Mouse (Mus musculus): ENCODE data around the gene Jmjd4. TPM values are rescaled to one million over a fixed set of nuclear protein-coding genes. Genes with fewer than 3 reads are reported as not detected.
A peak's percentile ranks its signal among the peaks of the same experiment; 100 is the strongest.

Gene Jmjd4
- 11.2 and 12.6 TPM in 2 replicates for polyA plus RNA-seq (2014; fragmentation: Nextera tagmentation; extraction: Ambion mirVana)

- no peaks in the 10 kb centered on the region for H3K9me3 ChIP-seq (ENCODE audit: control insufficient read depth, low read depth, low read length)
- no peaks in the 10 kb centered on the region for H3K27me3 ChIP-seq (ENCODE audit: control insufficient read depth, insufficient read depth, low read length)
- peaks cover 5% of the 10 kb centered on the region for H3K4me1 ChIP-seq (ENCODE audit: control insufficient read depth, insufficient read depth, low read length)
- peak within 1 kb of the TSS; percentile 64 for H3K9ac ChIP-seq (replicated peaks; ENCODE audit: low read depth, low read length)
- peak within 1 kb of the TSS; percentile 89 for H3K4me3 ChIP-seq (ENCODE audit: low read depth, low read length)
- peak within 1 kb of the TSS; percentile 63 for H3K27ac ChIP-seq (ENCODE audit: low read length)
- peak within 1 kb of the TSS; percentile 90 for H3K4me2 ChIP-seq (replicated peaks; ENCODE audit: low read depth, low read length)
- peak; percentile 90 for ATAC-seq (ENCODE audit: insufficient number of reproducible peaks, insufficient read depth, low FRiP score, low read depth)
- H3K36me3 ChIP-seq (ENCODE audit: control insufficient read depth, insufficient read depth, low read length): peaks cover 16% of the 10 kb centered on the region
- 1% methylated on average over 38 of the region's 40 CpGs for WGBS
These were observed at the start of gene Jmjd4 for GRCm38 (mm10) chr11:59449741-59450229. Gene Jmjd4, plus strand, starts transcription at chr11:59450045.

- no peaks in the 10 kb centered on the region for H3K27me3 ChIP-seq (ENCODE audit: control insufficient read depth, insufficient read depth, low read length)
- H3K4me3 ChIP-seq (ENCODE audit: low read depth, low read length): no peak overlapping the region
- no peak overlapping the region for H3K9ac ChIP-seq (replicated peaks; ENCODE audit: low read depth, low read length)
- no peak overlapping the region for H3K27ac ChIP-seq (ENCODE audit: low read length)
- ATAC-seq (ENCODE audit: insufficient number of reproducible peaks, insufficient read depth, low FRiP score, low read depth): no peak
- H3K4me2 ChIP-seq (replicated peaks; ENCODE audit: low read depth, low read length): no peak overlapping the region
- H3K9me3 ChIP-seq (ENCODE audit: control insufficient read depth, low read depth, low read length): no peaks in the 10 kb centered on the region
- whole genome bisulfite sequencing: 72% methylated on average over 2 of the region's 2 CpGs
- H3K4me1 ChIP-seq (ENCODE audit: control insufficient read depth, insufficient read depth, low read length): peaks cover 5% of the 10 kb centered on the region; the same call in 1 of the 2 replicates
- H3K36me3 ChIP-seq (ENCODE audit: control insufficient read depth, insufficient read depth, low read length): peaks cover 5% of the 10 kb centered on the region; the same call in 1 of the 2 replicates
These were observed 49.0 kb upstream of the Jmjd4 start for GRCm38 (mm10) chr11:59400876-59401275.

GRCm38 (mm10) chr11:59405761-59406160 lies 44.1 kb upstream of the Jmjd4 start:
- H3K27ac ChIP-seq (ENCODE audit: low read length): no peak overlapping the region
- no peak overlapping the region for H3K9ac ChIP-seq (replicated peaks; ENCODE audit: low read depth, low read length)
- no peak overlapping the region for H3K4me3 ChIP-seq (ENCODE audit: low read depth, low read length)
- no peaks in the 10 kb centered on the region for H3K27me3 ChIP-seq (ENCODE audit: control insufficient read depth, insufficient read depth, low read length)
- no peak overlapping the region for H3K4me2 ChIP-seq (replicated peaks; ENCODE audit: low read depth, low read length)
- H3K36me3 ChIP-seq (ENCODE audit: control insufficient read depth, insufficient read depth, low read length): peaks cover 15% of the 10 kb centered on the region
- no peaks in the 10 kb centered on the region for H3K9me3 ChIP-seq (ENCODE audit: control insufficient read depth, low read depth, low read length)
- no peak for ATAC-seq (ENCODE audit: insufficient number of reproducible peaks, insufficient read depth, low FRiP score, low read depth)
- 84% methylated on average over 1 of the region's 1 CpGs for WGBS
- H3K4me1 ChIP-seq (ENCODE audit: control insufficient read depth, insufficient read depth, low read length): no peaks in the 10 kb centered on the region

GRCm38 (mm10) chr11:59410851-59411250 lies 39.0 kb upstream of the Jmjd4 start:
- WGBS: 51% methylated on average over 2 of the region's 2 CpGs
- no peak overlapping the region for H3K4me2 ChIP-seq (replicated peaks; ENCODE audit: low read depth, low read length)
- 0 out of 2 replicates have a peak, but pooled peaks cover 6% of the 10 kb centered on the region for H3K4me1 ChIP-seq (ENCODE audit: control insufficient read depth, insufficient read depth, low read length)
- no peak overlapping the region for H3K27ac ChIP-seq (ENCODE audit: low read length)
- no peak overlapping the region for H3K4me3 ChIP-seq (ENCODE audit: low read depth, low read length)
- no peak overlapping the region for H3K9ac ChIP-seq (replicated peaks; ENCODE audit: low read depth, low read length)
- H3K36me3 ChIP-seq (ENCODE audit: control insufficient read depth, insufficient read depth, low read length): peaks cover 10% of the 10 kb centered on the region
- ATAC-seq (ENCODE audit: insufficient number of reproducible peaks, insufficient read depth, low FRiP score, low read depth): no peak
- no peaks in the 10 kb centered on the region for H3K9me3 ChIP-seq (ENCODE audit: control insufficient read depth, low read depth, low read length)
- H3K27me3 ChIP-seq (ENCODE audit: control insufficient read depth, insufficient read depth, low read length): no peaks in the 10 kb centered on the region

- peaks cover 6% of the 10 kb centered on the region for H3K36me3 ChIP-seq (ENCODE audit: control insufficient read depth, insufficient read depth, low read length)
- no peak overlapping the region for H3K4me3 ChIP-seq (ENCODE audit: low read depth, low read length)
- H3K4me2 ChIP-seq (replicated peaks; ENCODE audit: low read depth, low read length): no peak overlapping the region
- H3K27me3 ChIP-seq (ENCODE audit: control insufficient read depth, insufficient read depth, low read length): no peaks in the 10 kb centered on the region
- H3K4me1 ChIP-seq (ENCODE audit: control insufficient read depth, insufficient read depth, low read length): 0 out of 2 replicates have a peak, but pooled peaks cover 6% of the 10 kb centered on the region
- no peaks in the 10 kb centered on the region for H3K9me3 ChIP-seq (ENCODE audit: control insufficient read depth, low read depth, low read length)
- H3K9ac ChIP-seq (replicated peaks; ENCODE audit: low read depth, low read length): no peak overlapping the region
- H3K27ac ChIP-seq (ENCODE audit: low read length): no peak overlapping the region
- no peak for ATAC-seq (ENCODE audit: insufficient number of reproducible peaks, insufficient read depth, low FRiP score, low read depth)
- WGBS: 84% methylated on average over 6 of the region's 6 CpGs
These were observed 37.8 kb upstream of the Jmjd4 start for GRCm38 (mm10) chr11:59412058-59412457.

- Histone ChIP-seq H3K9ac (replicated peaks; ENCODE audit: low read depth, low read length) (no peak overlapping the region), H3K9me3 (ENCODE audit: control insufficient read depth, low read depth, low read length) (no peaks in the 10 kb centered on the region), H3K4me3 (ENCODE audit: low read depth, low read length) (no peak overlapping the region), H3K27me3 (ENCODE audit: control insufficient read depth, insufficient read depth, low read length) (no peaks in the 10 kb centered on the region), H3K4me2 (replicated peaks; ENCODE audit: low read depth, low read length) (no peak overlapping the region), H3K27ac (ENCODE audit: low read length) (peak overlapping the region; percentile 39; the same call in 1 of the 2 replicates), H3K4me1 (ENCODE audit: control insufficient read depth, insufficient read depth, low read length) (0 out of 2 replicates have a peak, but pooled peaks cover 6% of the 10 kb centered on the region), H3K36me3 (ENCODE audit: control insufficient read depth, insufficient read depth, low read length) (peaks cover 3% of the 10 kb centered on the region)
- ATAC-seq (ENCODE audit: insufficient number of reproducible peaks, insufficient read depth, low FRiP score, low read depth): peak; percentile 37; the same call in 1 of the 2 replicates
- WGBS: 73% methylated on average over 13 of the region's 13 CpGs
These were observed 36.6 kb upstream of the Jmjd4 start for GRCm38 (mm10) chr11:59412999-59413863.

GRCm38 (mm10) chr11:59418708-59419107 lies 31.1 kb upstream of the Jmjd4 start:
- Histone ChIP-seq H3K27me3 (ENCODE audit: control insufficient read depth, insufficient read depth, low read length) (no peaks in the 10 kb centered on the region), H3K36me3 (ENCODE audit: control insufficient read depth, insufficient read depth, low read length) (peaks cover 19% of the 10 kb centered on the region), H3K4me2 (replicated peaks; ENCODE audit: low read depth, low read length) (no peak overlapping the region), H3K27ac (ENCODE audit: low read length) (no peak overlapping the region; the same call in 1 of the 2 replicates), H3K9ac (replicated peaks; ENCODE audit: low read depth, low read length) (no peak overlapping the region), H3K4me1 (ENCODE audit: control insufficient read depth, insufficient read depth, low read length) (0 out of 2 replicates have a peak, but pooled peaks cover 5% of the 10 kb centered on the region), H3K4me3 (ENCODE audit: low read depth, low read length) (no peak overlapping the region), H3K9me3 (ENCODE audit: control insufficient read depth, low read depth, low read length) (no peaks in the 10 kb centered on the region)
- ATAC-seq (ENCODE audit: insufficient number of reproducible peaks, insufficient read depth, low FRiP score, low read depth): no peak
- WGBS: 75% methylated on average over 5 of the region's 5 CpGs

GRCm38 (mm10) chr11:59421436-59421835 lies 28.4 kb upstream of the Jmjd4 start:
- Histone ChIP-seq H3K36me3 (ENCODE audit: control insufficient read depth, insufficient read depth, low read length) (peaks cover 25% of the 10 kb centered on the region), H3K9ac (replicated peaks; ENCODE audit: low read depth, low read length) (no peak overlapping the region)
- no peak for ATAC-seq (ENCODE audit: insufficient number of reproducible peaks, insufficient read depth, low FRiP score, low read depth)

More at GRCm38 (mm10) chr11:59421436-59421835, 28.4 kb upstream of the Jmjd4 start:
- no peaks in the 10 kb centered on the region for H3K27me3 ChIP-seq (ENCODE audit: control insufficient read depth, insufficient read depth, low read length)
- no peak overlapping the region for H3K4me2 ChIP-seq (replicated peaks; ENCODE audit: low read depth, low read length)
- no peak overlapping the region for H3K4me3 ChIP-seq (ENCODE audit: low read depth, low read length)
- H3K27ac ChIP-seq (ENCODE audit: low read length): no peak overlapping the region
- WGBS: 83% methylated on average over 8 of the region's 8 CpGs
- H3K9me3 ChIP-seq (ENCODE audit: control insufficient read depth, low read depth, low read length): no peaks in the 10 kb centered on the region
- H3K4me1 ChIP-seq (ENCODE audit: control insufficient read depth, insufficient read depth, low read length): 0 out of 2 replicates have a peak, but pooled peaks cover 4% of the 10 kb centered on the region

All from stomach, embryonic 14.5 days (tissue).